Mouse (Mus musculus) lung, embryonic 16.5 days (tissue): Measurements from ENCODE around the gene Syt8. TPM values are rescaled to one million over a fixed set of nuclear protein-coding genes. Genes with fewer than 3 reads are reported as not detected.
A peak's percentile ranks its signal among the peaks of the same experiment; 100 is the strongest.

ENCODE experiments used
- ATAC-seq: fragments of 200-750 bp; cut with Nextera tagmentation; 2 replicates; pipeline ENCODE4 v1.8.0; 2017; ENCODE audit warnings: low read depth, mild to moderate bottlenecking, moderate library complexity
- H3K27ac ChIP-seq: fragments of 300-500 bp; sonication (generic); 2 replicates; pipeline ENCODE4 v1.5.1; 2014; ENCODE audit warnings: mild to moderate bottlenecking, control low read depth, low read length
- H3K27me3 ChIP-seq: fragments of 300-500 bp; sonication (generic); 2 replicates; pipeline ENCODE4 v1.6.1; 2014; ENCODE audit warnings: low read depth, low read length, mixed read lengths; ENCODE audit not compliant: control insufficient read depth, insufficient read depth
- H3K36me3 ChIP-seq: fragments of 300-500 bp; sonication (generic); 2 replicates; pipeline ENCODE4 v1.6.1; 2014; ENCODE audit warnings: low read length; ENCODE audit not compliant: control insufficient read depth, insufficient read depth
- H3K4me1 ChIP-seq: fragments of 300-500 bp; sonication (generic); replicated peaks from 2 replicates; pipeline ENCODE4 v1.6.1; 2014; ENCODE audit warnings: low read length, mixed read lengths; ENCODE audit not compliant: control insufficient read depth, insufficient read depth
- H3K4me2 ChIP-seq: fragments of 300-500 bp; sonication (generic); 2 replicates; pipeline ENCODE4 v1.6.1; 2014; ENCODE audit warnings: low read depth, low read length, control low read depth
- H3K4me3 ChIP-seq: fragments of 300-500 bp; sonication (generic); 2 replicates; pipeline ENCODE4 v1.5.1; 2014; ENCODE audit warnings: mild to moderate bottlenecking, low read length, control low read depth
- H3K9ac ChIP-seq: fragments of 300-500 bp; sonication (generic); 2 replicates; pipeline ENCODE4 v1.6.1; 2014; ENCODE audit warnings: low read length, control low read depth
- H3K9me3 ChIP-seq: fragments of 300-500 bp; sonication (generic); 2 replicates; pipeline ENCODE4 v1.6.1; 2016; ENCODE audit warnings: low read length; ENCODE audit not compliant: control insufficient read depth
- WGBS: fragments of 180-500 bp; shearing (Covaris S2); extraction: QIAGEN DNeasy Blood & Tissue Kit; methylation state at CpG from one replicate; pipeline ENCODE4 v1.1.7; 2014; 5-methylcytosine and 5-hydroxymethylcytosine counted together
- polyA plus RNA-seq: library from polyadenylated mRNA; unstranded; fragments of >200 nt; fragmentation: Nextera tagmentation; extraction: Ambion mirVana; gene quantifications from 2 replicates; pipeline ENCODE4 v1.2.1, GENCODE M21; 2015

Syt8 gene
- polyA plus RNA-seq, 1 experiment from 2014 or later: 0.48 TPM

DNA sequence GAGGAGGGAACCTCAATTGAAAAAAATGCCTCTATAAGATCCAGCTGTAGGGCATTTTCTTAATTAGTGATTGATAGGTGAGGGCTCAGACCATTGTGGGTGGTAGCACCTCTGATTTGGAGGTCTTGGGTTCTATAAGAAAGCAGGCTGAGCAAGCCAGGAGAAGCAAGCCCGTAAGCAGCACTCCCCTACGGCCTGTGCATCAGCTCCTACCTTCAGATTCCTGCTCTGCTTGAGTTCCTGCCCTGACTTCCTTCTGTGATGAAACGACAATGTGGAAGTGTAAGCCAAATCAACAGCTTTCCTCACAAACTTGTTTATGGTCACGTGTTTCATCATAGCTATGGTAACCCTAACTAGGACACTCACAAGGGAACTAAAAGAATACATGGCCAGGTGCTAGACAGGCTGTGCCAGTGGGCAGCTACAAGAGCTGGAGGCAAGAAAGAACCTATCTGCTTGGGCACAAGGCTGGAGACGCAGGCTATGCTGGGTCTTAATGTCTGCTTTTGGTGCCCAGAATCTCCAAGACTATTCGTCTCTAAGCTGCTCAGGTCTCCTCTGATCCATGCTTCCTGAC is 14.5 kb downstream of the Syt8 start:
- WGBS: 72% methylated on average over 6 of the region's 6 CpGs
- Histone ChIP-seq H3K4me3 (no peak overlapping the region), H3K36me3 (no peaks in the 10 kb centered on the region), H3K9me3 (no peaks in the 10 kb centered on the region), H3K4me1 (peaks cover under 1% of the 10 kb centered on the region), H3K27ac (no peak overlapping the region), H3K4me2 (no peak overlapping the region), H3K27me3 (no peaks in the 10 kb centered on the region), H3K9ac (no peak overlapping the region)
- ATAC-seq: 0 out of 2 replicates have a peak, but pooled peaks have one; percentile 10

DNA sequence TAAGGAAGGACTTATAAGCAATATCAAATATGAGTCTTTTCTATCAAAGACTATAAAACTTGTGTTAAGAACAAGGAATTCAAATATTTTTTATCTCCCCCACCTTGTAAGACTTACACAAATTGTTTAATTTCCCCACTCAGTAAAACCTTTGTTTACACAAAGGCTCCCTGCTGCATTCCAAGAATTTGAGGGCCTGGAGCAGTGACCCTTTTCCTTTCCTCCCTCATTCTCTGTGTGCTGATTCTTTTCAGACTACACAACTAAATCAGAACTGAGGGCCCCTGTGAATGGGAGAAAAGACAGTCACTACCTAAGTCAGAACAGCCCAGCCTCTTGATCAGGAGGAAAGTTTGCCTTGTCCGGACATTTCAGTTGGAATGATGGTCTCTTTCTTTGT is 20.1 kb downstream of the Syt8 start:
- ATAC-seq: no peak
- no peaks in the 10 kb centered on the region for H3K27me3 ChIP-seq
- no peaks in the 10 kb centered on the region for H3K36me3 ChIP-seq
- H3K4me3 ChIP-seq: no peak overlapping the region
- peak overlapping the region; percentile 49; the same call in 1 of the 2 replicates for H3K9ac ChIP-seq
- no peak overlapping the region for H3K4me2 ChIP-seq
- peak overlapping the region; percentile 90 for H3K27ac ChIP-seq
- H3K4me1 ChIP-seq: peaks cover 47% of the 10 kb centered on the region
- H3K9me3 ChIP-seq: no peaks in the 10 kb centered on the region
- WGBS: 39% methylated on average over 1 of the region's 1 CpGs

DNA sequence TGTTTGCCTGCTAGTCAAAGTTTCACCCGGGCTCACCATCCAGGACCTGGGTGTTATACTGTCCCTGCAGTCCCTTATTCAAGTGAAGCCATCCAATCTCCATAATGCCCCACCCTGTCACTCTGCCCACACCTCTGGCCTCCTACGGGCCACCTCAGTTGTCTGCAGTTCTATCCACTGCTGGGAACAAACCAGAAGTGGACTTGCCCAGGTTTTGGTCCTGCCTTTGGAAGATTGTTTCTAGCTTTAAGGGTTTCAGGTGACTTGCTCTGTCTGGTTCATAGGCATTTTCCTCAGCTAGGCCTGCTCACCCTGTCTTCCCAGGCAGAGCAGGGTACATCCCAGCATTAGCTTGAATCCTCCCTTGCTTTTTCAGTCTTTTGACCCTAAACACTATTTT is 20.6 kb downstream of the Syt8 start:
- no peak overlapping the region for H3K4me2 ChIP-seq
- peak overlapping the region; percentile 90 for H3K27ac ChIP-seq
- no peaks in the 10 kb centered on the region for H3K9me3 ChIP-seq
- WGBS: 30% methylated on average over 2 of the region's 2 CpGs
- peaks cover 50% of the 10 kb centered on the region for H3K4me1 ChIP-seq
- peak overlapping the region; percentile 49; the same call in 1 of the 2 replicates for H3K9ac ChIP-seq
- ATAC-seq: no peak
- no peaks in the 10 kb centered on the region for H3K36me3 ChIP-seq
- H3K4me3 ChIP-seq: no peak overlapping the region
- no peaks in the 10 kb centered on the region for H3K27me3 ChIP-seq

DNA sequence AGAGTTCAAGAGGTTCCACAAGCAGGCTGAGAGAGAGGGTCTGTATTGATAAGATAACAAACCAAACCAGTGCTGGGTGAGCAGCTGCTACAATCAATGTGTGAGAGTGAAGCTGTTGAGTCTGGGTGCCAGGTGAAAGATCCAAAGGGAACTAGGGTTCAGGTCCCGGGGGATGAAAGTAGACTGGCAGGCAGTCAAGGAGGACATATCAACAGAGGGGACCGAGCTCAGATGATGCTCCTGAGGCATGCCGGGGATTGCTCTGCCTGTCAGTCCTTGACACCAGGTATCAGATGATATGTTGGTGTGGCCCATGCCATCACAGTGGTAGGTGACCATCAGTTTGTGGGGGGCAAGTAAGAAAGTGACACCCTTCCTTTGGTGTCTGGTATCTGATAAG is 22.2 kb downstream of the Syt8 start:
- Histone ChIP-seq H3K4me1 (peaks cover 50% of the 10 kb centered on the region), H3K36me3 (no peaks in the 10 kb centered on the region), H3K27me3 (no peaks in the 10 kb centered on the region), H3K4me3 (no peak overlapping the region), H3K9me3 (no peaks in the 10 kb centered on the region), H3K27ac (peak overlapping the region; percentile 93), H3K4me2 (no peak overlapping the region), H3K9ac (peak overlapping the region; percentile 28; the same call in 1 of the 2 replicates)
- 28% methylated on average over 3 of the region's 3 CpGs for WGBS
- no peak for ATAC-seq

DNA sequence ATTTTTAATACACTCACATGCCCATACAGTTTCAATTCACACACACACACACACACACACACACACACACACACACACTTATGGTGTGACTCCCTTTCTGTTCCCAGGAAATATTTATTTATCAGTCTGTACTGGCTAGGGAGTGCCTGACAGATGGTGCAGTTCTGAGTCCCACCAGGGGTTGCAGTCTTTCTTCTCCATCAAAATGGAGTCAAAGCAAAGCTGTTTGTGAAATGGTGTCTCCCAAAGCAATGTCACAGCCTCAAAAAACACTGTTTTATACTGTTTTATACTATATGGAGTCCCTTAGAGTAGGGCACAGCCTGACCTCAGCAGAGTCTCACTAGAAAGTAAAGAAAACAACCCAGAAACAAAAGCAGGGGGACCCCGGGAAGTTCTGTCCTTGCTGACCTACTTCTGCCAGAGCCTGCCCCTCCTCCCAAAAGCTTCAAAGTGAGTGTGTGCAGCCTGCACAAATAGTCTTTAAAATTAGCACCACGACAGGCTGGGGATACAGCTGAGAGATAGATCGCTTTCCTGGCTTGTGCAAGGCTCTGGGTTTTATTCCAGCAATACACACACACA is 22.7 kb downstream of the Syt8 start:
- Histone ChIP-seq H3K4me2 (no peak overlapping the region), H3K4me3 (no peak overlapping the region), H3K9ac (peak overlapping the region; percentile 37), H3K9me3 (no peaks in the 10 kb centered on the region), H3K27me3 (no peaks in the 10 kb centered on the region), H3K4me1 (peaks cover 50% of the 10 kb centered on the region), H3K27ac (peak overlapping the region; percentile 93), H3K36me3 (no peaks in the 10 kb centered on the region)
- WGBS: 7% methylated on average over 3 of the region's 3 CpGs
- peak; percentile 55 for ATAC-seq

DNA sequence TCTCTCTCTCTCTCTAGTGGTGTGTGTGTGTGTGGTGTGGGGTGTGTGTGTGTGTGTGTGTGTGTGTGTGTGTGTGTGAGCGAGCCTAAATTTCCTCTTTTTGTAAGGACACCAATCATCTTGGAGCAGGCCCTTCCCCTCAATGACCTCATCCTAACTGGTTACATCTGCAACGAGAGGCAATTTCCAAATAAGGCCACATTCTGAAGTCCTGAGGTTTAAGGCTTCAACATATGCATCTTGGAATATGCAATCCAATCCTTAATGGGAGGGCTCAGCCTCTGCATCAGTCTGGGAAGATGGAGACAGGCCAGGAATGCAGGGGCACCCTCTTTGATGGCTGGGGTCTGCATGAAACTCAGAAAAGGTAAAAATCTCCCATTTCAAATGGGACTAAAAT is 23.4 kb downstream of the Syt8 start:
- Histone ChIP-seq H3K27me3 (no peaks in the 10 kb centered on the region), H3K4me3 (no peak overlapping the region), H3K4me2 (no peak overlapping the region), H3K9ac (no peak overlapping the region; the same call in 1 of the 2 replicates), H3K36me3 (no peaks in the 10 kb centered on the region), H3K27ac (peak overlapping the region; percentile 93), H3K9me3 (no peaks in the 10 kb centered on the region), H3K4me1 (peaks cover 50% of the 10 kb centered on the region)
- 23% methylated on average over 2 of the region's 2 CpGs for WGBS
- ATAC-seq: peak; percentile 78

DNA sequence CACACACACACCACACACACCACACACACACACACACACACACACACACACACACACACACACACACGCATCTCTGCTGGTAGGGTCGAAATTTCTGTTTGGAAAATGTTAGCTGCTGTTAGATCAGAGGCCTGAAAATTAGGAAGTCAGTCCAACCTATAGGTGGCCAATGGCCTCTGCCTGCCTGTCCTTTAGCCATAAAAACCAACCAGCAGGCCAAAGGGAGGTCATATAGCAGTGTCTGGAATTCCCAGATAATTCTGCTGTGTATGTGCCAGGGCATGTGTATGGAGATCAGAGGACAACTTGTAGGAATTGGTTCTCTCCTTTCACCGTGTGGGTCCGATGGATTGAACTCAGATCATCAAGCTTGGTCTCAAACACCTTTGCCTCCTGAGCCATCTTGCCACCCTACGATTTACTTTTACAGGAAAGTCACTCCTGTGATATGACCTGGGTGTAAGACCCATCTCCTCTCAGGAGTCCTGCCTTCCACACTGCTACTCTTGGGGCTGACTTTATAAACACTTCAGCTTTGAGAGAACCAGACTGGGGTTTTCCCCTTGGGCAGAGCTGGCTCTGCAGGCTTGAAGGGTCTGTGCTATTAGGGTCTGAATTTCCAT is 24.1 kb downstream of the Syt8 start:
- 45% methylated on average over 5 of the region's 5 CpGs for WGBS
- H3K36me3 ChIP-seq: no peaks in the 10 kb centered on the region
- H3K27ac ChIP-seq: peak overlapping the region; percentile 93
- H3K27me3 ChIP-seq: no peaks in the 10 kb centered on the region
- ATAC-seq: no peak
- no peak overlapping the region for H3K4me3 ChIP-seq
- H3K9ac ChIP-seq: 0 out of 2 replicates have a peak overlapping the region, but pooled peaks have one; percentile 5
- peaks cover 50% of the 10 kb centered on the region for H3K4me1 ChIP-seq
- no peaks in the 10 kb centered on the region for H3K9me3 ChIP-seq
- no peak overlapping the region for H3K4me2 ChIP-seq

DNA sequence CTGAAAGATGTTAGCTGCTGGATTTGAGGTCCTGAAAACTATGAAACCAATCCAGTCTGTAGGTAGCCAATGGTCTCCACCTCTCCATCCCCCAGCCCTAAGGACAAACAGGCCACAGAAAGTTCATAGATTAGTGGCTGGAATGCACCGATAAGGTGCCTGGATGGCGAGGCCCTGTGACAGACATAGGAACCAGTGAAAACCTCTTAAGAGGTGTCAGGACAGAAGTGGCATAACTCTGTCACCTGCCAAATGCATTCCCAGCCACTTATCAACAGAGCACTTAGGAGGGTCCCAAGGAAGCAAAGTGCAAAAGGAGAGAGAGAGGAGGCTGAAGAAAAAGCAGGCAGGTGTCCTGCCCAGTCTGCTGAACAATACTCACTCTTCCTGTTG is 24.6 kb downstream of the Syt8 start:
- no peak overlapping the region for H3K9ac ChIP-seq
- H3K9me3 ChIP-seq: no peaks in the 10 kb centered on the region
- WGBS: 34% methylated on average over 2 of the region's 2 CpGs
- no peak overlapping the region for H3K4me3 ChIP-seq
- H3K27me3 ChIP-seq: no peaks in the 10 kb centered on the region
- H3K4me2 ChIP-seq: no peak overlapping the region
- H3K27ac ChIP-seq: peak overlapping the region; percentile 93
- peaks cover 47% of the 10 kb centered on the region for H3K4me1 ChIP-seq
- no peaks in the 10 kb centered on the region for H3K36me3 ChIP-seq
- peak; percentile 29; the same call in 1 of the 2 replicates for ATAC-seq

DNA sequence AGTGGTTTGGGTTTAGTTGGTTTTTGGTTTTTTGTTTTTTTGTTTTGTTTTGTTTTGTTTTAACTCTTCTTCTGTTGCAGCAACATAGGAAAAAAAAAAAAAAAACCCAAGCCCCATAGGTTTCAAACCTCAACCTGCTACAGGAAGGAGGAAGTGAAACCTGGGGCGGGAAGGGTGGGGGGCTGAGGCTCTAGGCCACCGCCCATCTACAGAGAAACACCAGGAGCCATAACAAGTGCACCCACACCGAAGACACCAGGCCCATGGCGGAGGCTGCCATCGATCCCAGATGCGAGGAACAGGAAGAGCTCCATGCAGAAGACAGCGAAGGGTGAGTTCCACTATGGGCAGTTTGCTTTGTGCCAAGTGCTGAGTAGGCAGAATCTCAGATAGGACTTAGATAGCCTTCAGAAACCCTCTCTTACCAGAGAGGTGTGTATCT is 26.0 kb downstream of the Syt8 start, which contains the start of gene Lsp1:
Gene Lsp1, plus strand, starts transcription at position 174 of the 442 bp plus-strand sequence.
- Histone ChIP-seq H3K9me3 (no peaks in the 10 kb centered on the region), H3K4me1 (peaks cover 37% of the 10 kb centered on the region), H3K27ac (peak within 1 kb of the TSS; percentile 93), H3K4me3 (no peak within 1 kb of the TSS), H3K36me3 (no peaks in the 10 kb centered on the region), H3K4me2 (no peak within 1 kb of the TSS), H3K27me3 (no peaks in the 10 kb centered on the region), H3K9ac (no peak within 1 kb of the TSS)
- ATAC-seq: no peak
- 84% methylated on average over 7 of the region's 7 CpGs for WGBS
